Mouse (Mus musculus) forebrain, embryonic 12.5 days (tissue): ENCODE measurements at regions not wholly inside any gene's neighbourhood (a gene's known extent, or its start where the extent isn't known, plus 50 kb on each side); places are given as distances from the start of the nearest gene placed in this dataset.
"Not testable (repeated sequence)": the region's sequence is repeated elsewhere in the genome, so short reads cannot be mapped to it uniquely, and the experiment has no call there.

Experiments used
- ATAC-seq: fragments of 200-750 bp; cut with Nextera tagmentation; 2 replicates; pipeline ENCODE4 v1.8.0; 2017; ENCODE audit warnings: moderate TSS enrichment; ENCODE audit not compliant: low FRiP score
- H3K27ac ChIP-seq: fragments of 300-500 bp; sonication (generic); 2 replicates; pipeline ENCODE4 v1.5.1; 2016; ENCODE audit warnings: mild to moderate bottlenecking
- H3K27me3 ChIP-seq: fragments of 300-500 bp; sonication (generic); 2 replicates; pipeline ENCODE4 v1.6.1; 2016; ENCODE audit warnings: mild to moderate bottlenecking
- H3K36me3 ChIP-seq: fragments of 300-500 bp; sonication (generic); replicated peaks from 2 replicates; pipeline ENCODE4 v1.6.1; 2016; ENCODE audit warnings: mild to moderate bottlenecking
- H3K4me1 ChIP-seq: fragments of 300-500 bp; sonication (generic); 2 replicates; pipeline ENCODE4 v1.6.1; 2016
- H3K4me2 ChIP-seq: fragments of 300-500 bp; sonication (generic); 2 replicates; pipeline ENCODE4 v1.6.1; 2016; ENCODE audit warnings: mild to moderate bottlenecking, moderate library complexity
- H3K4me3 ChIP-seq: fragments of 300-500 bp; sonication (generic); replicated peaks from 2 replicates; pipeline ENCODE4 v1.5.1; 2016; ENCODE audit warnings: mild to moderate bottlenecking
- H3K9ac ChIP-seq: fragments of 300-500 bp; sonication (generic); 2 replicates; pipeline ENCODE4 v1.6.1; 2016; ENCODE audit warnings: mild to moderate bottlenecking
- H3K9me3 ChIP-seq: fragments of 300-500 bp; sonication (generic); 2 replicates; pipeline ENCODE4 v1.6.1; 2016
- WGBS: fragments of 180-500 bp; shearing (Covaris S2); methylation state at CpG from one replicate; pipeline ENCODE4 v1.1.7; 2016; 5-methylcytosine and 5-hydroxymethylcytosine counted together

- no peak overlapping the region for H3K4me2 ChIP-seq
- no peak for ATAC-seq
- no peaks in the 10 kb centered on the region for H3K9me3 ChIP-seq
- H3K9ac ChIP-seq = no peak overlapping the region
- H3K36me3 ChIP-seq = no peaks in the 10 kb centered on the region
- peaks cover 16% of the 10 kb centered on the region for H3K4me1 ChIP-seq
- no peaks in the 10 kb centered on the region for H3K27me3 ChIP-seq
- H3K4me3 ChIP-seq = no peak overlapping the region
- 80% methylated on average over 14 of the region's 14 CpGs for WGBS
- H3K27ac ChIP-seq = no peak overlapping the region
These were observed 120.1 kb downstream of the Tcp10c start for GRCm38 (mm10) chr17:13474310-13475094.

- Histone ChIP-seq H3K4me2 (peak overlapping the region; percentile 6), H3K27ac (peak overlapping the region; percentile 74), H3K9ac (no peak overlapping the region), H3K27me3 (no peaks in the 10 kb centered on the region), H3K4me1 (peaks cover 31% of the 10 kb centered on the region), H3K4me3 (no peak overlapping the region), H3K36me3 (no peaks in the 10 kb centered on the region), H3K9me3 (no peaks in the 10 kb centered on the region)
- peak; percentile 91 for ATAC-seq
- WGBS = 5% methylated on average over 5 of the region's 5 CpGs
These were observed 124.6 kb downstream of the Tcp10c start for GRCm38 (mm10) chr17:13478866-13479571.

GRCm38 (mm10) chr17:13479572-13480063 is 125.2 kb downstream of the Tcp10c start:
- H3K4me1 ChIP-seq = peaks cover 31% of the 10 kb centered on the region
- peak overlapping the region; percentile 3 for H3K4me2 ChIP-seq
- H3K4me3 ChIP-seq = no peak overlapping the region
- no peaks in the 10 kb centered on the region for H3K36me3 ChIP-seq
- H3K27ac ChIP-seq = peak overlapping the region; percentile 74
- 2% methylated on average over 11 of the region's 12 CpGs for WGBS
- H3K9me3 ChIP-seq = no peaks in the 10 kb centered on the region
- peak; percentile 69 for ATAC-seq
- no peaks in the 10 kb centered on the region for H3K27me3 ChIP-seq
- no peak overlapping the region for H3K9ac ChIP-seq

GRCm38 (mm10) chr17:13481445-13482085 is 127.2 kb downstream of the Tcp10c start:
- no peak overlapping the region for H3K4me2 ChIP-seq
- H3K27ac ChIP-seq = peak overlapping the region; percentile 8; the same call in 1 of the 2 replicates
- H3K9ac ChIP-seq = no peak overlapping the region
- no peak for ATAC-seq
- no peaks in the 10 kb centered on the region for H3K27me3 ChIP-seq
- H3K36me3 ChIP-seq = no peaks in the 10 kb centered on the region
- H3K4me3 ChIP-seq = no peak overlapping the region
- H3K4me1 ChIP-seq = peaks cover 31% of the 10 kb centered on the region
- no peaks in the 10 kb centered on the region for H3K9me3 ChIP-seq
- 67% methylated on average over 7 of the region's 7 CpGs for WGBS

- Histone ChIP-seq H3K4me2 (no peak overlapping the region), H3K4me3 (no peak overlapping the region), H3K4me1 (peaks cover 31% of the 10 kb centered on the region), H3K36me3 (no peaks in the 10 kb centered on the region), H3K27me3 (no peaks in the 10 kb centered on the region), H3K9ac (no peak overlapping the region), H3K9me3 (no peaks in the 10 kb centered on the region), H3K27ac (no peak overlapping the region)
- ATAC-seq = no peak
- 84% methylated on average over 3 of the region's 3 CpGs for WGBS
These were observed 127.8 kb downstream of the Tcp10c start for GRCm38 (mm10) chr17:13482136-13482535.

- H3K36me3 ChIP-seq = no peaks in the 10 kb centered on the region
- no peak overlapping the region for H3K27ac ChIP-seq
- no peak overlapping the region for H3K4me2 ChIP-seq
- H3K4me3 ChIP-seq = no peak overlapping the region
- no peak for ATAC-seq
- no peaks in the 10 kb centered on the region for H3K4me1 ChIP-seq
- H3K9ac ChIP-seq = no peak overlapping the region
- no peaks in the 10 kb centered on the region for H3K27me3 ChIP-seq
- 87% methylated on average over 10 of the region's 10 CpGs for WGBS
- H3K9me3 ChIP-seq = no peaks in the 10 kb centered on the region
These were observed 133.2 kb downstream of the Tcp10c start for GRCm38 (mm10) chr17:13487291-13488215.

- Histone ChIP-seq H3K27me3 (no peaks in the 10 kb centered on the region), H3K4me3 (no peak overlapping the region), H3K9ac (no peak overlapping the region), H3K27ac (no peak overlapping the region), H3K4me1 (no peaks in the 10 kb centered on the region), H3K4me2 (no peak overlapping the region), H3K36me3 (no peaks in the 10 kb centered on the region), H3K9me3 (no peaks in the 10 kb centered on the region)
- ATAC-seq = no peak
- 85% methylated on average over 9 of the region's 9 CpGs for WGBS
These were observed 134.4 kb downstream of the Tcp10c start for GRCm38 (mm10) chr17:13488608-13489324.

GRCm38 (mm10) chr17:13492239-13492638 is 137.9 kb downstream of the Tcp10c start:
- not testable (repeated sequence) for H3K9me3 ChIP-seq, H3K4me2 ChIP-seq, H3K27ac ChIP-seq, H3K4me1 ChIP-seq, H3K27me3 ChIP-seq, H3K4me3 ChIP-seq, H3K9ac ChIP-seq, H3K36me3 ChIP-seq, ATAC-seq
- 84% methylated on average over 1 of the region's 1 CpGs for WGBS

- ATAC-seq = not testable (repeated sequence)
These were observed 138.4 kb downstream of the Tcp10c start for GRCm38 (mm10) chr17:13492649-13493277.

GRCm38 (mm10) chr17:13493866-13494265 is 139.5 kb downstream of the Tcp10c start:
- not testable (repeated sequence) for H3K9ac ChIP-seq, H3K4me2 ChIP-seq, H3K27me3 ChIP-seq, H3K4me1 ChIP-seq, H3K4me3 ChIP-seq, ATAC-seq, H3K9me3 ChIP-seq, H3K36me3 ChIP-seq, H3K27ac ChIP-seq
- 87% methylated on average over 3 of the region's 3 CpGs for WGBS

More at GRCm38 (mm10) chr17:13492649-13493277, 138.4 kb downstream of the Tcp10c start:
- not testable (repeated sequence) for H3K27ac ChIP-seq, H3K9me3 ChIP-seq, H3K4me1 ChIP-seq, H3K36me3 ChIP-seq, H3K4me3 ChIP-seq, H3K27me3 ChIP-seq, H3K9ac ChIP-seq, H3K4me2 ChIP-seq
- WGBS = 58% methylated on average over 3 of the region's 7 CpGs

- not testable (repeated sequence) for H3K4me3 ChIP-seq, H3K27ac ChIP-seq, ATAC-seq, H3K27me3 ChIP-seq, H3K36me3 ChIP-seq, H3K9ac ChIP-seq, H3K4me1 ChIP-seq, H3K4me2 ChIP-seq, H3K9me3 ChIP-seq
- no CpG with 5 or more reads among the region's 1 CpGs for WGBS
These were observed 140.1 kb downstream of the Tcp10c start for GRCm38 (mm10) chr17:13494475-13494874.
